Mouse (Mus musculus): ENCODE results near the gene Ahctf1. TPM values are rescaled to one million over a fixed set of nuclear protein-coding genes. Genes with fewer than 3 reads are reported as not detected.

Gene Ahctf1
- polyA plus RNA-seq, 1 experiment from 2014 or later = 32.9 TPM

Other genes starting within 250 kb of the Ahctf1 start
- 82.2 and 83.1 TPM in 2 replicates for gene Sccpdh, start 135.5 kb downstream of the Ahctf1 start, polyA plus RNA-seq (2016; fragmentation: Nextera tagmentation; extraction: Ambion mirVana)
- gene Kif28, start 58.4 kb downstream of the Ahctf1 start, polyA plus RNA-seq (2016; fragmentation: Nextera tagmentation; extraction: Ambion mirVana) = not detected in 2 replicates
- gene Gm10518, start 304 bp downstream of the Ahctf1 start, polyA plus RNA-seq (2016; fragmentation: Nextera tagmentation; extraction: Ambion mirVana) = 0.18 and 0.36 TPM in 2 replicates
- 18.5 and 24.0 TPM in 2 replicates for gene Cdc42bpa, start 156.8 kb upstream of the Ahctf1 start, polyA plus RNA-seq (2016; fragmentation: Nextera tagmentation; extraction: Ambion mirVana)

Measured in forebrain, embryonic 12.5 days (tissue).